ENCODE assay signal across 8 mouse cellular contexts in genomic region chr12:59131578-59131946, GRCm38 (mm10). TPM values are rescaled to one million over a fixed set of nuclear protein-coding genes. Genes with fewer than 3 reads are reported as not detected.
DNase-seq lines count a peak whose midpoint lies in the region; ATAC-seq lines count a peak whose summit lies in the region.

No protein-coding gene starts in this region.

- peak; percentile 73 for DNase-seq in embryo, embryonic 10 days (ENCODE audit: low spot score)
- DNase-seq in embryo, embryonic 9.5 days (ENCODE audit: extremely low spot score) = no peak
- no peak for DNase-seq in limb, embryonic 11.5 days (ENCODE audit: low spot score)
- no peak for DNase-seq in gastrocnemius, postnatal 14 days
- DNase-seq in gastrocnemius, postnatal 10 days = no peak

- no peaks in the 10 kb centered on the region for H3K36me3 ChIP-seq in embryonic facial prominence, embryonic 15.5 days
- no peaks in the 10 kb centered on the region for H3K36me3 ChIP-seq in limb, embryonic 11.5 days (ENCODE audit: control insufficient read depth, insufficient read depth, low read length)
- H3K36me3 ChIP-seq in neural tube, embryonic 14.5 days (ENCODE audit: control insufficient read depth, insufficient read depth, low read length) = no peaks in the 10 kb centered on the region

- no peaks in the 10 kb centered on the region for H3K9me3 ChIP-seq in embryonic facial prominence, embryonic 15.5 days (replicated peaks)
- no peaks in the 10 kb centered on the region for H3K9me3 ChIP-seq in limb, embryonic 11.5 days (ENCODE audit: control insufficient read depth, low read length)
- no peaks in the 10 kb centered on the region for H3K9me3 ChIP-seq in neural tube, embryonic 14.5 days (ENCODE audit: control insufficient read depth, low read length)

- peak overlapping the region; percentile 63 for H3K4me2 ChIP-seq in embryonic facial prominence, embryonic 15.5 days (replicated peaks)
- peak overlapping the region; percentile 70 for H3K4me2 ChIP-seq in limb, embryonic 11.5 days (ENCODE audit: low read depth, severe bottlenecking)
- peak overlapping the region; percentile 76 for H3K4me2 ChIP-seq in neural tube, embryonic 14.5 days (ENCODE audit: low read depth, low read length)

- intact Hi-C loops in gastrocnemius, postnatal 14 days (cut with DNase I; ENCODE audit: low total_unique reads) = loop anchor here (10.0 kb wide), 1 partner anchor 67 kb away; the partner anchor contains the start of genes Pnn and Trappc6b

- peak; percentile 27 for ATAC-seq in CD4-positive, CD25-positive, alpha-beta regulatory T cell, adult 4 months
- no peak; the same call in 1 of the 2 replicates for ATAC-seq in embryonic facial prominence, embryonic 15.5 days (ENCODE audit: insufficient number of reproducible peaks, low FRiP score, low TSS enrichment, low read depth)
- peak; percentile 69 for ATAC-seq in limb, embryonic 11.5 days (ENCODE audit: insufficient number of reproducible peaks, low FRiP score, low TSS enrichment, low read depth)
- ATAC-seq in neural tube, embryonic 14.5 days (ENCODE audit: low read depth) = peak; percentile 72

- H3K27ac ChIP-seq in embryonic facial prominence, embryonic 15.5 days (replicated peaks) = peak overlapping the region; percentile 94
- peak overlapping the region; percentile 90 for H3K27ac ChIP-seq in limb, embryonic 11.5 days (replicated peaks; ENCODE audit: low read depth, low read length)
- peak overlapping the region; percentile 89 for H3K27ac ChIP-seq in neural tube, embryonic 14.5 days (ENCODE audit: low read depth, low read length)

- peaks cover 11% of the 10 kb centered on the region for H3K4me1 ChIP-seq in embryonic facial prominence, embryonic 15.5 days
- peaks cover 2% of the 10 kb centered on the region; the same call in 1 of the 2 replicates for H3K4me1 ChIP-seq in limb, embryonic 11.5 days (ENCODE audit: control insufficient read depth, insufficient read depth, low read length)
- peaks cover 15% of the 10 kb centered on the region for H3K4me1 ChIP-seq in neural tube, embryonic 14.5 days (ENCODE audit: control insufficient read depth, insufficient read depth, low read length)

- no peaks in the 10 kb centered on the region for H3K27me3 ChIP-seq in embryonic facial prominence, embryonic 15.5 days
- no peaks in the 10 kb centered on the region for H3K27me3 ChIP-seq in limb, embryonic 11.5 days (ENCODE audit: control insufficient read depth, insufficient read depth, low read length)
- H3K27me3 ChIP-seq in neural tube, embryonic 14.5 days (ENCODE audit: control insufficient read depth, insufficient read depth, low read length) = no peaks in the 10 kb centered on the region

- peak overlapping the region; percentile 93 for H3K9ac ChIP-seq in embryonic facial prominence, embryonic 15.5 days
- peak overlapping the region; percentile 95 for H3K9ac ChIP-seq in limb, embryonic 11.5 days (ENCODE audit: low read length)
- H3K9ac ChIP-seq in neural tube, embryonic 14.5 days (replicated peaks; ENCODE audit: low read depth, low read length) = peak overlapping the region; percentile 88

- under 1% methylated on average over 30 of the region's 30 CpGs for WGBS in embryonic facial prominence, embryonic 15.5 days
- WGBS in limb, embryonic 11.5 days = 0% methylated on average over 28 of the region's 30 CpGs
- WGBS in neural tube, embryonic 14.5 days = under 1% methylated on average over 30 of the region's 30 CpGs

- peak overlapping the region; percentile 92 for H3K4me3 ChIP-seq in embryonic facial prominence, embryonic 15.5 days (replicated peaks)
- H3K4me3 ChIP-seq in limb, embryonic 11.5 days (ENCODE audit: low read depth, low read length) = peak overlapping the region; percentile 70
- peak overlapping the region; percentile 66 for H3K4me3 ChIP-seq in neural tube, embryonic 14.5 days (ENCODE audit: low read depth, low read length)

RNA-seq across cellular contexts. Expression of gene Mia2, which starts 36.0 kb away (rescaled TPM):
- polyA plus RNA-seq in CD4-positive, CD25-positive, alpha-beta regulatory T cell, adult 4 months (2017; shearing (Covaris generic)) = 10 to 100 TPM; 28.9 to 38.7 TPM
- polyA plus RNA-seq in embryonic facial prominence, embryonic 15.5 days (2015; fragmentation: Nextera tagmentation; extraction: Ambion mirVana) = 58.2 and 59.0 TPM in 2 replicates
- polyA plus RNA-seq in limb, embryonic 11.5 days (2014; fragmentation: Nextera tagmentation; extraction: Ambion mirVana) = 65.9 and 73.3 TPM in 2 replicates
- polyA plus RNA-seq in neural tube, embryonic 14.5 days (2014; fragmentation: Nextera tagmentation; extraction: Ambion mirVana) = 38.9 and 41.4 TPM in 2 replicates
- total RNA-seq in gastrocnemius, postnatal 14 days (2021) = 10 to 100 TPM; 62.5 to 69.8 TPM
- 10 to 100 TPM; 67.3 to 77.8 TPM for total RNA-seq in gastrocnemius, postnatal 10 days (2021)
